Mouse (Mus musculus) myocyte (in vitro differentiated cells): ENCODE measurements around the gene Chaf1a. TPM values are rescaled to one million over a fixed set of nuclear protein-coding genes. Genes with fewer than 3 reads are reported as not detected.
A peak's percentile ranks its signal among the peaks of the same experiment; 100 is the strongest.

ENCODE experiments used
- H3K27me3 ChIP-seq: one replicate; pipeline ENCODE4 v1.6.1; 2011; ENCODE audit not compliant: control insufficient read depth, insufficient read depth, insufficient read length
- H3K36me3 ChIP-seq: one replicate; pipeline ENCODE4 v1.6.1; 2011; ENCODE audit not compliant: control insufficient read depth, insufficient read depth
- H3K4me2 ChIP-seq: one replicate; pipeline ENCODE4 v1.6.1; 2011; ENCODE audit warnings: low read depth, control low read depth
- H3K4me3 ChIP-seq: one replicate; pipeline ENCODE4 v1.5.1; 2011; ENCODE audit warnings: mild to moderate bottlenecking, control low read depth, moderate library complexity
- H3K79me2 ChIP-seq: one replicate; pipeline ENCODE4 v1.6.1; 2011; ENCODE audit not compliant: control insufficient read depth, insufficient read depth
- H3ac ChIP-seq: one replicate; pipeline ENCODE4 v1.6.1; 2011; ENCODE audit not compliant: control insufficient read depth, insufficient read length
- CEBPB ChIP-seq: IDR thresholded peaks from 2 replicates; pipeline ENCODE4 v1.6.1; 2011; ENCODE audit warnings: mild to moderate bottlenecking, moderate library complexity; ENCODE audit not compliant: poor library complexity, insufficient read depth, severe bottlenecking
- E2F4 ChIP-seq: IDR thresholded peaks from one replicate; pipeline ENCODE4 v1.6.1; 2011; ENCODE audit warnings: mild to moderate bottlenecking, control low read depth, moderate library complexity; ENCODE audit not compliant: insufficient read depth
- MAX ChIP-seq: IDR thresholded peaks from one replicate; pipeline ENCODE4 v1.6.1; 2011; ENCODE audit warnings: low read depth, mild to moderate bottlenecking, control low read depth
- MYOD1 ChIP-seq, 3 experiments: IDR thresholded peaks; one replicate each; pipeline ENCODE4 v1.6.1; 2011; ENCODE audit warnings: control low read depth in 2 of 3, low read depth in 2 of 3, mild to moderate bottlenecking in 2 of 3, moderate library complexity in 1 of 3; ENCODE audit not compliant: insufficient read length in 2 of 3, control insufficient read depth in 1 of 3
- MYOG ChIP-seq, 3 experiments: IDR thresholded peaks; one replicate each; pipeline ENCODE4 v1.6.1; 2011; ENCODE audit warnings: control low read depth in 2 of 3, low read depth in 2 of 3, mild to moderate bottlenecking in 2 of 3; ENCODE audit not compliant: insufficient read length in 2 of 3, control insufficient read depth in 1 of 3, insufficient read depth in 1 of 3
- POLR2A ChIP-seq: IDR thresholded peaks from one replicate; pipeline ENCODE4 v1.6.1; 2011; ENCODE audit warnings: low read depth, mild to moderate bottlenecking, control low read depth, moderate library complexity; ENCODE audit not compliant: insufficient read length
- POLR2AphosphoS2 ChIP-seq: IDR thresholded peaks from one replicate; pipeline ENCODE4 v1.6.1; 2011; ENCODE audit warnings: low read depth, control low read depth; ENCODE audit not compliant: insufficient read length
- REST ChIP-seq: IDR thresholded peaks from one replicate; pipeline ENCODE4 v1.6.1; 2011; ENCODE audit warnings: mild to moderate bottlenecking, control low read depth, moderate library complexity; ENCODE audit not compliant: insufficient read depth, insufficient read length
- SRF ChIP-seq: IDR thresholded peaks from one replicate; pipeline ENCODE4 v1.6.1; 2011; ENCODE audit warnings: low read depth; ENCODE audit not compliant: control insufficient read depth, insufficient read length
- TCF12 ChIP-seq: IDR thresholded peaks from one replicate; pipeline ENCODE4 v1.6.1; 2011; ENCODE audit warnings: mild to moderate bottlenecking, control low read depth; ENCODE audit not compliant: poor library complexity, insufficient read depth, severe bottlenecking
- TCF3 ChIP-seq: IDR thresholded peaks from one replicate; pipeline ENCODE4 v1.6.1; 2011; ENCODE audit warnings: low read depth, control low read depth; ENCODE audit not compliant: insufficient read length
- USF1 ChIP-seq: IDR thresholded peaks from one replicate; pipeline ENCODE4 v1.6.1; 2011; ENCODE audit warnings: low read depth, mild to moderate bottlenecking, control low read depth, moderate library complexity
- polyA plus RNA-seq: library from polyadenylated mRNA; unstranded; fragments of >200 nt; fragmentation: generic; extraction: Trizol; gene quantifications from one replicate; pipeline ENCODE4 v1.2.1, GENCODE M21; 2012; ENCODE audit warnings: missing spikeins

Gene Chaf1a
- polyA plus RNA-seq, 1 experiment = 8.0 TPM

- Histone ChIP-seq H3ac (no peak within 1 kb of the TSS), H3K79me2 (peaks cover 6% of the 10 kb centered on the region), H3K4me2 (no peak within 1 kb of the TSS), H3K36me3 (no peaks in the 10 kb centered on the region), H3K4me3 (no peak within 1 kb of the TSS), H3K27me3 (peaks cover 17% of the 10 kb centered on the region)
- TF ChIP-seq POLR2AphosphoS2 (no peak), USF1 (no peak), MAX (no peak), E2F4 (no peak), MYOD1 (IDR thresholded peaks at IDR 0.05; ENCODE audit: control insufficient read depth in 1 of 3, insufficient read length in 2 of 3, low read depth in 2 of 3) (no peak), TCF12 (no peak), CEBPB (no peak), SRF (no peak), POLR2A (no peak), REST (no peak), TCF3 (no peak), MYOG (IDR thresholded peaks at IDR 0.05; ENCODE audit: control insufficient read depth in 1 of 3, insufficient read depth in 1 of 3, insufficient read length in 2 of 3, low read depth in 2 of 3) (no peak)
Measured at GRCm38 (mm10) chr17:56005415-56006061, 34.7 kb upstream of the Chaf1a start, which contains the start of the genes Stap2 and Mpnd. Gene Stap2 (minus strand): TSS chr17:56005584. Gene Mpnd (plus strand): TSS chr17:56005711.

GRCm38 (mm10) chr17:56006956-56007355 is 33.3 kb upstream of the Chaf1a start:
- H3K79me2 ChIP-seq = peaks cover 7% of the 10 kb centered on the region
- H3K27me3 ChIP-seq = peaks cover 17% of the 10 kb centered on the region
- H3ac ChIP-seq = no peak overlapping the region
- no peak overlapping the region for H3K4me3 ChIP-seq
- no peak for TF ChIP-seq E2F4
- no peak for TF ChIP-seq TCF12
- TF ChIP-seq USF1 = no peak
- no peak for TF ChIP-seq POLR2AphosphoS2
- no peak for TF ChIP-seq MYOD1 (IDR thresholded peaks at IDR 0.05; ENCODE audit: control insufficient read depth in 1 of 3, insufficient read length in 2 of 3, low read depth in 2 of 3)
- TF ChIP-seq SRF = no peak
- no peak overlapping the region for H3K4me2 ChIP-seq
- peaks cover 5% of the 10 kb centered on the region for H3K36me3 ChIP-seq

GRCm38 (mm10) chr17:56007444-56008355 is 32.5 kb upstream of the Chaf1a start:
- peaks cover 11% of the 10 kb centered on the region for H3K36me3 ChIP-seq
- peak overlapping the region; percentile 100 for H3K4me2 ChIP-seq
- peaks cover 7% of the 10 kb centered on the region for H3K79me2 ChIP-seq
- TF ChIP-seq TCF12 (no peak), MYOG (IDR thresholded peaks at IDR 0.05; ENCODE audit: control insufficient read depth in 1 of 3, insufficient read depth in 1 of 3, insufficient read length in 2 of 3, low read depth in 2 of 3) (no peak), E2F4 (no peak), MAX (no peak), REST (no peak), POLR2AphosphoS2 (no peak)
- H3ac ChIP-seq = no peak overlapping the region
- peak overlapping the region; percentile 55 for H3K4me3 ChIP-seq
- H3K27me3 ChIP-seq = peaks cover 17% of the 10 kb centered on the region

- peak overlapping the region; percentile 55 for H3K4me3 ChIP-seq
- H3K79me2 ChIP-seq = peaks cover 7% of the 10 kb centered on the region
- TF ChIP-seq POLR2AphosphoS2 (peak; percentile 54), TCF3 (no peak), TCF12 (no peak), CEBPB (no peak), E2F4 (peak; percentile 67), MYOG (IDR thresholded peaks at IDR 0.05; ENCODE audit: control insufficient read depth in 1 of 3, insufficient read depth in 1 of 3, insufficient read length in 2 of 3, low read depth in 2 of 3) (no peak), USF1 (peak; percentile 4), MAX (no peak), REST (no peak), POLR2A (peak; percentile 64), MYOD1 (IDR thresholded peaks at IDR 0.05; ENCODE audit: control insufficient read depth in 1 of 3, insufficient read length in 2 of 3, low read depth in 2 of 3) (no peak), SRF (peak; percentile 8)
- H3ac ChIP-seq = peak overlapping the region; percentile 39
- peaks cover 15% of the 10 kb centered on the region for H3K36me3 ChIP-seq
- H3K4me2 ChIP-seq = peak overlapping the region; percentile 100
- peaks cover 8% of the 10 kb centered on the region for H3K27me3 ChIP-seq
Measured at GRCm38 (mm10) chr17:56008356-56009087, 31.7 kb upstream of the Chaf1a start.
